Mouse (Mus musculus) heart, postnatal 0 days (tissue): ENCODE data around the gene Pcmt1.
"Not testable (repeated sequence)": the region's sequence is repeated elsewhere in the genome, so short reads cannot be mapped to it uniquely, and the experiment has no call there.

ENCODE experiments used
- CTCF ChIP-seq: IDR thresholded peaks from 2 replicates; pipeline ENCODE4 v1.5.1; 2016; ENCODE audit warnings: antibody characterized with exemption, control low read depth, low read depth
- EP300 ChIP-seq: IDR thresholded peaks from 2 replicates; pipeline ENCODE4 v1.6.1; 2016; ENCODE audit warnings: antibody characterized with exemption, low read depth

GRCm38 (mm10) chr10:7617556-7617955 is 63.4 kb downstream of the Pcmt1 start:
- TF ChIP-seq CTCF, EP300: not testable (repeated sequence)
